Comparison of ENCODE assay signal across 21 mouse cellular contexts in genomic region chr2:34168191-34168590, GRCm38 (mm10).
DNase-seq lines count a peak whose midpoint lies in the region; ATAC-seq lines count a peak whose summit lies in the region.
"Had no signal": no experiment of that assay in that cellular context is flagged by ENCODE, and none has a peak within 500 bp of the region (broad histone marks: within the 10 kb centered on the region; RNA-seq: fewer than 3 reads in every experiment).

No protein-coding gene starts in this region.

- no peak overlapping the region for H3K4me2 ChIP-seq in hindbrain, embryonic 13.5 days
- no peak overlapping the region for H3K4me2 ChIP-seq in hindbrain, embryonic 11.5 days (replicated peaks; ENCODE audit: low read depth, low read length)
- no peak overlapping the region for H3K4me2 ChIP-seq in midbrain, embryonic 13.5 days (replicated peaks)
- no peak overlapping the region for H3K4me2 ChIP-seq in midbrain, embryonic 11.5 days
- H3K4me2 ChIP-seq in neural tube, embryonic 14.5 days (ENCODE audit: low read depth, low read length) = no peak overlapping the region
- H3K4me2 ChIP-seq: forebrain, embryonic 15.5 days; intestine, embryonic 15.5 days; limb, embryonic 15.5 days; liver, embryonic 15.5 days had no signal

- H3K4me3 ChIP-seq in hindbrain, embryonic 13.5 days = no peak overlapping the region
- H3K4me3 ChIP-seq in hindbrain, embryonic 11.5 days (ENCODE audit: low read depth, low read length) = no peak overlapping the region
- H3K4me3 ChIP-seq in midbrain, embryonic 13.5 days (replicated peaks) = no peak overlapping the region
- H3K4me3 ChIP-seq in midbrain, embryonic 11.5 days (ENCODE audit: low read depth, low read length) = no peak overlapping the region
- no peak overlapping the region for H3K4me3 ChIP-seq in neural tube, embryonic 14.5 days (ENCODE audit: low read depth, low read length)
- H3K4me3 ChIP-seq: forebrain, embryonic 15.5 days; heart, adult 2 months; intestine, embryonic 15.5 days; limb, embryonic 15.5 days; liver, embryonic 15.5 days; myocyte had no signal

- no peak overlapping the region for H3K9ac ChIP-seq in hindbrain, embryonic 13.5 days
- no peak overlapping the region for H3K9ac ChIP-seq in hindbrain, embryonic 11.5 days (ENCODE audit: low read depth, low read length)
- H3K9ac ChIP-seq in midbrain, embryonic 13.5 days (replicated peaks) = no peak overlapping the region
- H3K9ac ChIP-seq in midbrain, embryonic 11.5 days (ENCODE audit: low read length) = no peak overlapping the region
- H3K9ac ChIP-seq in neural tube, embryonic 14.5 days (replicated peaks; ENCODE audit: low read depth, low read length) = no peak overlapping the region
- H3K9ac ChIP-seq: forebrain, embryonic 15.5 days; intestine, embryonic 15.5 days; limb, embryonic 15.5 days; liver, embryonic 15.5 days had no signal

- peak; percentile 17 for DNase-seq in embryo, embryonic 11 days
- DNase-seq in embryo, embryonic 10.5 days (ENCODE audit: low spot score) = no peak
- no peak for DNase-seq in hindbrain, embryonic 11.5 days (ENCODE audit: low spot score)
- no peak for DNase-seq in midbrain, embryonic 11.5 days (ENCODE audit: low spot score, missing footprints)
- no peak for DNase-seq in right cerebral cortex, postnatal 4 days
- DNase-seq: adrenal gland, postnatal 10 days; cerebellum, adult 2 months; cerebellum, postnatal 36 days; gastrocnemius, postnatal 25 days; heart, adult 2 months; heart, postnatal 4 days; left cerebral cortex, postnatal 4 days; lung, postnatal 4 days had no signal

- 64% methylated on average over 3 of the region's 3 CpGs for WGBS in hindbrain, embryonic 13.5 days
- WGBS in hindbrain, embryonic 11.5 days = 53% methylated on average over 3 of the region's 3 CpGs
- WGBS in midbrain, embryonic 13.5 days = 66% methylated on average over 3 of the region's 3 CpGs
- WGBS in midbrain, embryonic 11.5 days = 76% methylated on average over 3 of the region's 3 CpGs
- WGBS in neural tube, embryonic 14.5 days = 72% methylated on average over 3 of the region's 3 CpGs

- H3K4me1 ChIP-seq in hindbrain, embryonic 13.5 days (replicated peaks) = peaks cover 14% of the 10 kb centered on the region
- H3K4me1 ChIP-seq in hindbrain, embryonic 11.5 days (replicated peaks; ENCODE audit: control insufficient read depth, insufficient read depth, low read length) = no peaks in the 10 kb centered on the region
- peaks cover 16% of the 10 kb centered on the region for H3K4me1 ChIP-seq in midbrain, embryonic 13.5 days (replicated peaks)
- no peaks in the 10 kb centered on the region for H3K4me1 ChIP-seq in midbrain, embryonic 11.5 days (ENCODE audit: control insufficient read depth, insufficient read depth, low read length)
- H3K4me1 ChIP-seq in neural tube, embryonic 14.5 days (ENCODE audit: control insufficient read depth, insufficient read depth, low read length) = no peaks in the 10 kb centered on the region
- H3K4me1 ChIP-seq: intestine, embryonic 15.5 days; limb, embryonic 15.5 days; liver, embryonic 15.5 days had no signal

- peaks cover 18% of the 10 kb centered on the region for H3K36me3 ChIP-seq in hindbrain, embryonic 13.5 days
- H3K36me3 ChIP-seq in hindbrain, embryonic 11.5 days (ENCODE audit: control insufficient read depth, insufficient read depth, low read length) = 0 out of 2 replicates have a peak, but pooled peaks cover 2% of the 10 kb centered on the region
- peaks cover 19% of the 10 kb centered on the region for H3K36me3 ChIP-seq in midbrain, embryonic 13.5 days
- peaks cover 5% of the 10 kb centered on the region for H3K36me3 ChIP-seq in midbrain, embryonic 11.5 days (ENCODE audit: control insufficient read depth, insufficient read depth, low read length)
- peaks cover 7% of the 10 kb centered on the region; the same call in 1 of the 2 replicates for H3K36me3 ChIP-seq in neural tube, embryonic 14.5 days (ENCODE audit: control insufficient read depth, insufficient read depth, low read length)
- H3K36me3 ChIP-seq: intestine, embryonic 15.5 days had no signal

- H3K9me3 ChIP-seq in hindbrain, embryonic 13.5 days = no peaks in the 10 kb centered on the region
- H3K9me3 ChIP-seq in hindbrain, embryonic 11.5 days (ENCODE audit: control insufficient read depth, low read length) = no peaks in the 10 kb centered on the region
- H3K9me3 ChIP-seq in midbrain, embryonic 13.5 days = no peaks in the 10 kb centered on the region
- H3K9me3 ChIP-seq in midbrain, embryonic 11.5 days (ENCODE audit: control insufficient read depth, low read length) = no peaks in the 10 kb centered on the region
- H3K9me3 ChIP-seq in neural tube, embryonic 14.5 days (ENCODE audit: control insufficient read depth, low read length) = no peaks in the 10 kb centered on the region
- H3K9me3 ChIP-seq: forebrain, embryonic 15.5 days; intestine, embryonic 15.5 days; limb, embryonic 15.5 days; liver, embryonic 15.5 days had no signal

- H3K27me3 ChIP-seq in hindbrain, embryonic 13.5 days = no peaks in the 10 kb centered on the region
- no peaks in the 10 kb centered on the region for H3K27me3 ChIP-seq in hindbrain, embryonic 11.5 days (ENCODE audit: control insufficient read depth, insufficient read depth, low read length)
- H3K27me3 ChIP-seq in midbrain, embryonic 13.5 days = no peaks in the 10 kb centered on the region
- no peaks in the 10 kb centered on the region for H3K27me3 ChIP-seq in midbrain, embryonic 11.5 days (ENCODE audit: control insufficient read depth, insufficient read depth, low read length)
- no peaks in the 10 kb centered on the region for H3K27me3 ChIP-seq in neural tube, embryonic 14.5 days (ENCODE audit: control insufficient read depth, insufficient read depth, low read length)
- H3K27me3 ChIP-seq: forebrain, embryonic 15.5 days; intestine, embryonic 15.5 days; limb, embryonic 15.5 days; liver, embryonic 15.5 days had no signal

- no peak for ATAC-seq in hindbrain, embryonic 13.5 days (ENCODE audit: low FRiP score)
- no peak for ATAC-seq in hindbrain, embryonic 11.5 days (ENCODE audit: low FRiP score)
- ATAC-seq in midbrain, embryonic 13.5 days = no peak
- no peak for ATAC-seq in midbrain, embryonic 11.5 days (ENCODE audit: low FRiP score)
- no peak for ATAC-seq in neural tube, embryonic 14.5 days (ENCODE audit: low read depth)
- ATAC-seq: forebrain, embryonic 15.5 days; intestine, embryonic 15.5 days had no signal

- H3K27ac ChIP-seq in hindbrain, embryonic 13.5 days = peak overlapping the region; percentile 70
- no peak overlapping the region for H3K27ac ChIP-seq in hindbrain, embryonic 11.5 days (ENCODE audit: low read depth, low read length)
- H3K27ac ChIP-seq in midbrain, embryonic 13.5 days = 0 out of 2 replicates have a peak overlapping the region, but pooled peaks have one; percentile 31
- no peak overlapping the region for H3K27ac ChIP-seq in midbrain, embryonic 11.5 days (ENCODE audit: low read depth, low read length)
- H3K27ac ChIP-seq in neural tube, embryonic 14.5 days (ENCODE audit: low read depth, low read length) = peak overlapping the region; percentile 25; the same call in 1 of the 2 replicates
- H3K27ac ChIP-seq: forebrain, embryonic 15.5 days; heart, adult 2 months; intestine, embryonic 15.5 days; limb, embryonic 15.5 days; liver, embryonic 15.5 days had no signal

Comparison
In these comparisons a context has a peak if more than half of its experiments do, and no peak if none do; other contexts are left out.
1. H3K27ac ChIP-seq: peak in hindbrain, embryonic 13.5 days (single experiment), midbrain, embryonic 13.5 days (single experiment) and neural tube, embryonic 14.5 days (single experiment); none in hindbrain, embryonic 11.5 days (single experiment) and midbrain, embryonic 11.5 days (single experiment).